Mouse (Mus musculus) cerebellum, adult (tissue): Measurements from ENCODE around the gene Fam214a.

Experiments
- ATAC-seq: cut with Nextera tagmentation; 2 replicates; pipeline ENCODE4 v1.9.2; 2017; ENCODE audit warnings: mild to moderate bottlenecking, moderate library complexity, mixed read lengths; ENCODE audit not compliant: insufficient number of reproducible peaks, low FRiP score, low TSS enrichment

Gene Fam214a

DNA sequence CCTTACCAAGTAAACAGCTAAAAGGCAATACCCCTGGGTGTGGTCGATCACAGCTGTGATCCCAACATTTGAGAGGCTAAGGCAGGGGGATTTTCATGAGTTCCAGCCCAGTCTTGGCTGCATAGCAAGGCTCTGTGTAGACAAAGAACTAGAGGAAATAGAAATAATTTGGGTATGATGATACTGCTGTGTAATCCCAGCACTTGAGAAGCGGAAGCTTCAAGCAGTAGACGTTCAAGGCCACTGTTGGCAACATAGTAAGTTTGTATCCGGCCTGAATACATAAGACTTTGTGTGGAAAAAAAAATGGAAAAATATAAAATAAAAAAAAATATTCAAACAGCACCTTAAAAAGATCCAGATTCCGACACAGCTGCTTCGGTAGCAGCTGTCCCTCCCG, 69.9 kb downstream of the Fam214a start:
- ATAC-seq, result no peak

DNA sequence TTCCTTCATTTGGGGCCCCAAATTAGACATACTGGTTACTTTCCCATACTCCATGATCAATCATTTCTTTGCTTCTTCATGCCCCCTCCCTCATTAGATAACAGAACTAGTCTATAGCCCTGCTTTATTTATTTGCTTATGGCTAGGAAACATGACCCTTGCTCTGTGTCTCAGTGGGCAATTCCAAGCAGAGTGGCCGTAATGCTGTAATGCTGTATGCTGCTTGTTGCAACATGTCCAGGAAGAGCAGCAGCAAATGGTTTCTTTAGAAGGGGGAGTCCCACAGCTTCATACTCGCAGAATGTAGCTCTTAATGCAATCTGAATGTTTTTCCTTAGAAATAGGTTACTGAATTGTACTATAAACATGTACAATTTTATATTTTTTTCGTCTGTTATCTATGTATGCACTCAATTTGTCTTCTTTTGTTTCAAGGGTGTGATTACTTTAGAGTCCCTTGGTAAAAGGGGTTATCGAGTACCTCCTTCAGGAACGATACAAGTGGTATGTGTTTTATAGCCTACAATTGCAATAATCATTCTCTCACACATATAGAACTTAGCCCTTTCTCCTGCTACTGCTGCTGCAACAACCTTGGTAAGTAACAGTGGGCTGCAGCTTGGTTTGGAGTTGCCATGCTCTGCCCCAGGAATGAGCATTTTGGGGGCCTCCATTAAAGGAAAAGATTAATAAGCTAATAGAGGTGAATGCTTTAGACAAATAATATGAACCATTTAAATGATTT, 70.6 kb downstream of the Fam214a start:
- ATAC-seq, result no peak

DNA sequence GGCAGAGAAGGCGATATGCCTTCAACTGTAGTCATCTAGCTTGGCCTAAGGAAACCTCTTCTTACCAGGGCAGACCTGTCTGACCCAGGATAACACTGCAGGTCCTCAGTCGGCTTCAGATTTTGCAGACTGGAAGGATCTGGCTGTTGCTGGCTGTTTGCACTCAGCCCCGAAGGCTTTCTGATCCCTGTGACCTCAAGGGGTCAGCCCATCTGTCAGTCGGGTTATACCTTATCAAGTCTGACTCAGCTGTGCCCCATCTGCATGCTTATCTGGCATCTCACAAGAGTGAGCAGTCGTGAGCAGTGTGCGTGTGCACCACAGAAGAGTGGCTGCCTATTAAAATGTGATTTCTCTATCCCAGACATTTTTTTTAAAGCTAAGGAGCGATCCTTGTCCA, 71.4 kb downstream of the Fam214a start:
- ATAC-seq, result no peak

DNA sequence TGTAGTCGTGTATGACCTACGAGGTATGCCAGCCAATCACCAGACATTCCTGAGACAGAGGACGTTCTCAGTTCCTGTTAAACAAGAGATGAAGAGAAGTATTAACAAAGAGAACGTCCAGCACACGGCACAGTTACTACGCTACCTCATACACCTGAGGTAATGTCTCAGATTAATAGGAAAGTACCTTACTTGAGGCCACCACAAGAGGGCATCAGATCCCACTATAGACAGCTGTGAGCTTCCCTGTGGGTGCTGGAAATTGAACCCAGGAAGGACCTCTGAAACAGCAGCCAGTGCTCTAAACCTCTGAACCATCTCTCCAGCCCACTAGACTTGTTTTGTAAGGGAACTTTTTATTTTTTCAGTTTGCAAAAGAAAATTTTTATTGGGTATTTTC, 73.0 kb downstream of the Fam214a start:
- ATAC-seq, result no peak

DNA sequence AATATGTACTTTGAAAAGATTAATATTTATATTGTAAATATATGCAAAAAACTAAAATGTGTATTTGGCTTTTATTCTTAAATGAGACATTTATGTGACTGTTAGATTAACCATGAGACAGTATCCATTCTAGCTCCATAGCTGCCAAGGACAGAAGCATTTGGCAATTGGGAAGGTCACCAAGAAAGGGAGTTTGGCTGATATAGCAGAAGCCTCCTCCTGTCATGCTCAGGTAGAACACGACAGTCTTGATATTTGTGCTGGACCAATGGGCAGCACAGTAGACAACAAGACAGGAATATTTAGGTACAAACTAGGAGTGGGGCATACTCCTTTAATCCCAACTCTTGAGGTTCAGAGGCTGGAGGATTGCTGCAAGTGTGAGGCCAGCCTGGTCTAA, 79.7 kb downstream of the Fam214a start:
- ATAC-seq, result no peak

DNA sequence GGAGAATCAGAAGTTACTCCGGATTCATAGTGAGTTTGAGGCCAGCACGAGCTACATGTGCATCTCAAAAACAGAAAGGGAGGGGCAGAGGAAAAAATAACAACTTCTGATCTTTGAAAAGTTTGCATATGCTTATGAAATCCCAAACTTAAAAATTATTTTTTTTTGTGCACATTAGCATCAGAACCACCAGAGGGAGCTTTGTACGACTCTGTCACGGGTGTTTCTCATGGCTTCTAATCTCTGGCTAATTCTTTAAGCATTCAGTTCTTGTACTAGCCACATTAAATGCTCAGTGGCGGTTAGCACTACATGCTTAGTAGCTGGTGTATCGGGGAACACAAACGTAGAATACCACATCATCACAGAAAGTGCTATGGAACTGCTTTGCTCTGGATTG, 80.5 kb downstream of the Fam214a start:
- no peak for ATAC-seq

DNA sequence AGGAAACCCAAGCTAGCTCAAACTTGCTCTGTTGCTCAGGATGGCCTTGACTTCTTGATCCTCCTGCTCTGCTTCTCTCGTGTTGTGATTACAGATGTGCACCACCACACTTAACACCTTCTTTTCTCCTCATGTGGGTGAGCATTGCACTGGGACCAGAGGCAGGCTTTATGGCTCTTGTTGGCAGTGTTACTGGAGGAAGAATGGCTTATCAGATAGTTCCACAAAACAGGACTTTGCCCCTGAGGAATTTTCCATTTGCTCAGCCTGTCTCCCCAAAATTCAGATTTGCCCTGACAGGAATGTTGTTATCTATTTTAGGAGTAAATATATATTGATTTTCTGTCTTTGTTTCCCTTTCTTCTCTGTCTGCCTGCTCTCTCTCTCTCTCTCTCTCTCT, 82.0 kb downstream of the Fam214a start:
- ATAC-seq, result no peak

DNA sequence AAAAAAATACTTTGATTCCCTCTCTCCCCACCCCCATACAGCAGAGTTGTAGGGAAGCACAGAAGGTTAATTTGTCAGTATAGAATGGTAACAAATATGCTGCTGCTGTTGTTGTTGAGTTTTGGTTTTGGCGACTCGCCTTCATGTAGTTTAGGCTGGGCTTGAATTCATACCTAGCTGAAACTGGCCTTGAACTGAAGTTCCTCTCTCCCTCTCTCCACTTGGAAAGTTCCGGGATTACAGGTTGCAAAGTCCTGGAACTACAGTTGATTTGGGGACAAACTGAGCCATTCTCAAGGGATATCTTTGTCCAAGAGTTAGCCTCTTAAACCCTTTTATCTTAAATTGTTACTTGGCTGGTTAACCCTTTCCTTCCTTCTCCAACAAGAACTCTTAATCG, 83.3 kb downstream of the Fam214a start:
- ATAC-seq, result no peak

DNA sequence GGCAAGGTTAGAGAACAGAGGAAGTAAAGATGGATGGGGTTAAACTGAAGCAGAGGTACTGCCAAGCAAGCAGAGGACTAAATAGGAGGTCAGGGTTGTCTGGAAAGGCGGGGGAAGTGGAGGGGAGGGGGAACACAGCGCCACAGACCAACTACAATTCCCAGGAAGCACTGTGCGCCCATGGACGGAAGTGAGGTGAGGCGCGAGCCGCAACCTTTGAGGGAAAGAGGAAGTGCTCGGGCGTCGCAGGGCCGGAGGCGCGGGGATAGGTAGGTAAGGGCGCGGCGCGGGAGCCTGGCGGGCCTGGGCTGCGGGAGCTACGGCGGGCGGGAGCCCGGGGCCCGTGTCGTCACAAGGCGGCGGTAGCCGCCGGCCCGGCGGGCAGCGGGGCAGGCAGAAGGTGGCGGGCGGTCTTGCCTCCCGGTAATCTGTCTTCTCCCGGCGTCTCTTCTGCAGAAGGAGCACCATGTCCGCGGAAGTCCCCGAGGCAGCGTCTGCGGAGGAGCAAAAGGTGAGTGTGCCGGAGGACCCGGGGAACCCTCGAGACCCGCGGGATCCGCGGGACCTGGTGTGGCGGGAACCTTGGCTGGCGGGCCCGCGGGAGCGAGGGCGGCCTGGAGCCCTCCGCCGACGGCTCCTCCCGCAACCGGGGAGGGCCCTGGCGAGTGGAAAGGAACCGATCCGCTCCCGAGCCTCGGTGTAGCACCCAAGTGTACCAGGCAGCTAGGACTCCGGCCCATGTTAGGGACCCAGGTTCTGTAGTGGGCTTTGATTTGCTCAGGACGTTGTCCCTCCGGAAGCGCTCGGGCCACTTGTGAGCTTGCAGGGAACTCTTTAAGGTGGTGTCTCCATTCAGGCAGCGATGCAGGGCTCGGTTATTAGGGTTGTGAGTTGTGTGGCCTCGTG, 85.0 kb downstream of the Fam214a start, which contains the start of gene Arpp19:
TSS of gene Arpp19 (plus strand) at position 164 of the 906 bp plus-strand sequence.
- peak; percentile 99 for ATAC-seq

DNA sequence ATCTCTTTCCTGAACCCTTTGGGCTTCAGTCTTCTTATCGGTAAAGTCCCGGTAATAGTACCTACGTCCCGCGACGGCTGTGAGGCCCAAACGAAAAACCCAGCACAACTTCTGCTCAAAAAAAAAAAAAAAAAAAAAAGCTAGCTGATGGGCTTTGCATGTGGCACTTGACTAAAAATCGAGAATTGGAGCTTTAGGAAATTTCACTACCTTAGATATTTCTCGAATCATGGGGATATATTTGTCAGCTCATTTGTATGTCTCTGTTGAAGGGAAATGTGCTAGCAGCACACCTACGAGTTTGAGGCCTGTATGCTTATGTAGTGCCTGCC, 85.6 kb downstream of the Fam214a start:
- ATAC-seq, result no peak

DNA sequence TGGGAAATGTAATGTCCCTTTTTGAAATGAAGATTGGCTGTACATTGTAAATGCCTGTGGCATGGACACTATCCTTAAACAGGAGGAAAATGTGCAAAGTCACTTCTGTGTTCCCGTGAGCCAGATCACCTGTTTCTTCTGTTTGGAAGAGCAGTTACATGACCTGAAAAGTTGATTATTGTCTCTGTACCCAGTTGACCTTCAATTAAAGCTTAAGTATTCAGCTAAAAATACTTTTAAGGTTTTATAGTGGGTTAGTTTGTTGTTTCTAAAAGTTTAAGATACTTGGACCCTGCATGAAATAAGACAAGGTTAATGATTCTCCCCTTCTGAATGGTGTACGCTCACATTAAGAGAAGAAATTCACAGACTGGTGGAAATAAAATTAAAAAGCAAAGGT, 87.9 kb downstream of the Fam214a start:
- ATAC-seq, result no peak

DNA sequence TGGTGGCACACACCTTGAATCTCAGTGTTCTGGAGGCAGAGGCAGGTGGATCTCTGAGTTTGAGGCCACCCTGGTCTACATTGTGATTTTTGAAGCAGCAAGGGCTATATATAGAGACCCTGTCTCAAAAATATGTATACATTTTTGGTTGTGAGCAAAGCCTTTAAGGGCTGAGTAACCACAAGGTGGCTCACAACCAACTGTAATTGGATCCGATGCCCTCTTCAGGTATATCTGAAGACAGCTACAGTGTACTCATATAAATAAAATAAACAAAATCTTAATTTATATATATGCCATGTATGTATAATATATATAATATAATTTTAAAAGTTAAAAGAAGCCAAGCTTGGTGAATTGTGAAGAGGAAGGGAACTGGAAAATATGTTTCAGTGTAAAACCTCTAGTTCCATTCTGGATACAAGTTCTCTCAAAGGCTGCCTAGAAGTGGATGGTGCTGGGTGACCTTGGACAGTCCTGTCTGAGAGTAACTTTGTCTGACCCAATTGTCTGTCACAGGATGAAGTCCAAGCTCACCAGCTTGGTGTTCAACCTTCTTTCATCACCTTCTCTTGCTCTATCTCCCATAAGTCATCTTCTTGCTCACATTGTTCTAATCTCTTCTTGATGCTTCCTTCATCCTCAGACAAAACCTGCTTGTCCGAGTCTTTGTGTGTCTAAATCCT, 89.3 kb downstream of the Fam214a start:
- no peak for ATAC-seq

DNA sequence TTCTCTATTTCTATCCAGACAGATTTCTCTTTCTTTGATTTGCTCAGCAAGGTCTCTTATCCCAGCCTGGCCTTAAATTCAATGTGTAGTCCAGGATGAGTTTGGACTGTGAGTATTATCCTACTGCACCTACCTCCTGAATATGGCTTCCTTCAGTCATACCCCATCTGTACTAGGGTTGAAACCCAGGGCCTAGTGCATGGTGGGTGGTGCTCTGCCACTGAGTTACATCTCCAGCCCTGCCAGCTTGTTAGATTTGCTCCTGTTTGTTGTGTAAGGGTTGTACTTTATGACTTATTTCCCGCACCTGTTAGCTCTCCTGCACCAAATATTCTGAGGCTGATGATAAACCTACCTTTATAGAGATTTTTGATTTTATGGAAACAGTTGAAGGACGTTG, 90.5 kb downstream of the Fam214a start:
- ATAC-seq, result no peak

DNA sequence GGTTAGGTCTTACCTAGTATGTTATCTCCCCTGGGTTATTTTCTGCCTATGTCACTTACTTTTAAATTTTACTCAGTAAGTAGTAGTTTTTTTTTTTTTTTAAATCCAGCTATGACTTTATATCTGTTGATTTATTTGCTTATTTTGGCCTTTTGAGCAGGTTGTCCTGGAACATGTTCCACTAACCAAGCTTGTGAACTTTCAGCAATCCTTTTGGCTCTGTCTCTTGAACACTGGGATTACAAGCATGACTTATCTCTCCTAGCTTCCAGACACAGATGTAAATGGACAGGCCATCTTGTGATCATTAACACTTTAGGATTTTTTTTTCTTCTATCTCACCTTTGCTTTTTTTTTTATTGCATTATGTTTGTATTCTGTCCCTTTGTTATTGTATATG, 94.4 kb downstream of the Fam214a start:
- ATAC-seq, result no peak

DNA sequence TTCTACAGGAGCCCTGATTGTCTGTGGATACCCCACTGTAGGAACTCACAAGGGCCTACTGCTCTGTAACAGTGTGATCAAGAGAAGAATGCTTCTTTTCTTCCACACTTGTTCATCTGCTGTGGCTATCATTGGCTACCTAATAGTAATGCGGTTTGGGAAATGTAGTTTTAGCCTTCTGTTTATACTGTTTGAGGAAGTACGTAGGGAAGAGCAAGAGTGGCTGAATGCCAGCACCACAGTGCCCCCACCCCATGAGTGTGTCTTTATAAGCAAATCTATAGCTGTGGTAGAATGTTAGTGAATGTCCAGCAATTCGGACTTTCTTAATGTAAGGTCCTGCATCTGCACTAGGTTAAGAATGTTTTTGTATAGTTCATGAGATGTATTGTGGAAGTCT, 96.4 kb downstream of the Fam214a start:
- no peak for ATAC-seq

DNA sequence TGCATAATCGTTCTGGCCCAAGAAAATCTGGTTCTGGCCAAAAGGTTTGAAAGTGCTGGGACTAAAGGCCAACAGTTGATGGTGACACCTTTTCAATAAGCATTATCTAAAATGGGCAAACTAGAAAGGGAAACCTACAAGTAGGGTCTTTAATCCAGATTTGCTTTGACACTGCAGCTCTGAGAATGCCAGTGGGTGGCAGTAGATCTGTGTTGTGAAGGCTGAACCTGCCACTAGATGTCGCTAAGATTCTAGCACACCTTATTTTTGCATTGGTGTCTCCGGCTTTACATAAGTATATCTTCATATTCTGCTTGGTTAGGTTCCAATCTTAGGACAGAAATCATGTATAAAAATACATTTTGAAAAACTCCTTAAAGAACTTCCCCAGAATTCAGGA, 97.3 kb downstream of the Fam214a start:
- peak; percentile 70; the same call in 1 of the 2 replicates for ATAC-seq

DNA sequence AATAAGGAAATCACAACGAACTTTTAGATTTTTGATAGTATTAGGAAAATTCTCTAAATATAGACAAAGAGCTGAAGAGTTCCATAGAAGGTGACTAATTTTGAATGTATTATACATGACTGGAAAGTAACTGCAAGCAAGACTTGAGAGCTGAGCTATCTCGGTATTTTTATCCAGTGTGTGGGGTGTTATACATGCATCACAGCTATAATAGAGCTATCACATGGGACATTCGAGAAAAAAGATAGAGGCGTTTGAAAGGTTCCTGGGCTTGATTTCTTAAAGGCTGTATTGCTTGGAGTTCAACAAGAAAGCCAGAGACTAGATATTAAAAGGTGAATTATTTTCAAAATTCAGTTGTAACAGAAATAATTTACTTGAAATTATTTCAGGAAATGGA, 99.2 kb downstream of the Fam214a start:
- no peak for ATAC-seq

DNA sequence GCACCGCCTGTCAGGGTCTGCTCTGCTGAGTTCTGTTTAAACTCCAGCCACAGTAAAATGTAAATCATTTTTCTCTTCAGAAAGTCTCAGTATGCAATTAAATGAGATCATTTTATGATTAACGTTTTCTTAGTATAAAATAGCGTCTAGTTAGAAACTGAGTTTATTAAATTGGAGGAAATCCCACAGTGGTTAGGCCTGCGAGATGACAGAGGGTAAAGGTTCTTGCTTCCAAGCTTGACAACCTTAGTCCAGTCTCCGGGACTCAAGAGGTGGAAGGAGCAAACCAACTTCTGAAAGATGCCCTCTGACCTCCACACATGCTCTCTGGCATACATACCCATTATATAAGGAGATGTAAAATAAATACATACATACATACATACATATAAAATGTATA, 102.4 kb downstream of the Fam214a start:
- ATAC-seq, result no peak

DNA sequence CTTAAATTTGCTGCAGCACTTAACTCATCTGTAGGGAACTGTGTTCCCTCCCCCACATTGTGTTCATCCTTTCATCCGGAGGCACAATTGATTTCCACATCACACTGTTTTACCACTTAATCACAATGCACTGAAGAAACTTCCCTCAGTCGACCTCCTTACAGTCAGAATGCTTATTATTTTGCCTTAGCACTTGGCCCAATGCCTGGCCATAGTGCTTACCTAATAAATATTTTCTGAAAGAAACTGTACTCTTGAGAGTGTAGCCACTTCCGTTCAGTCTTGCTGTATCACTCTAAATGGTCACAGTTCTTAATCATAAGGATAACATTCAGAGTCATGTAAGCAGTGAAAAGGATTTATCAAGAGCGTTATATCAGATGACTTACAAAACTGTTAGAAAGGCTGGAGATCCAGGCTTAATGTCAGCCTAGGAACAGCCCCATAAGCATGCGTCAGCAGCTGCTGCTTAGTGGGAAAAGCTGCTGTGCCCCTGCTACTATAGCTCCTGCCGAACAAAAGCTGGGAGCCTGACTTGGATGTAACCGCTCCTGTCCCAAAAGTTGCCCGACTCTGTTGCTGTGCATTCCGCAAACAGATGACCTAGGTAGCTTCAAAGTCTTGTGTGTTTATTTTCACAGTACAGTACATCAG, 112.1 kb downstream of the Fam214a start:
- no peak for ATAC-seq

DNA sequence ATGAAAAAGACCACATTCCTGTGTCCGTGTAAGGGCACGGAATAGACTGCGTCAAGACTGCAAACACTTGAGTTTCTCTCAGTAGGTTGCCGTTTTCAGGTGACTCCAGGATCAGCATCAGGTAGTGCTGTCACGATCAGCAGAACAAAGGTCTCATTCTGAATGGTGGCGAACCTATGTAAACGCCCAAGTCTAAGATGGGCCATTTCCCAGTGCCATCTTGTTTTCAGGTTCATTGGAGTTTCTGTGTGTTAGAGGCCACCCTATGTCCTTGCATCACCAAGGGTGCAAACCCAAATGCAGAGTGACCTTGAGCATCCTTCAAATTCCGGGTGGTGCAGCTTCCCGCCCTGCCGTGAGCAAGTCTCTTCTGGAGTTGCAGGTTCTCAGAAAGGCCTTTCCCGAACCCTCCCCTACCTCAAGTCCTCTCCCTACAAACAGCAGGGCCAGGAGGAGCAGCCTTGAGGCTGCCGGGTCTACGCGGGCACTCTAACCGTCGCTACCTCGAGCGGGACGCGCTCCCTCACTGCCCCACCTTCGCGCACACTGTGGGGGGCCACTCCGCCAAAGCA, 117.9 kb downstream of the Fam214a start, which contains the start of gene Myo5a:
TSS of gene Myo5a (plus strand) at position 559 of the 572 bp plus-strand sequence.
- no peak; the same call in none of the 2 replicates for ATAC-seq
